In the genomic region with DNA sequence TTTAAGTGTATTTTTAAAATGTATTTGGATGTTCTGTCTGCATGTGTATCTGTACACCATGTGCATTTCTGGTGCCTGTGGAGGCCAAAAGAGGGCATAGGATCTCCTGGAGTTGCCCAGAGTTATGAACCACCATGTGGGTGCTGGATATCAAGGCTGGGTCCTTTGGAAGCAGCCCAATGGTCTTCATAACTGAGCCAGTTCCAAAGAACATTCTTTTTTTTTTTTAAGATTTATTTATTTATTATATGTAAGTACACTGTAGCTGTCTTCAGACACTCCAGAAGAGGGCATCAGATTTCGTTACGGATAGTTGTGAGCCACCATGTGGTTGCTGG, we compare ENCODE assay signal across 12 mouse cellular contexts. TPM values are rescaled to one million over a fixed set of nuclear protein-coding genes. Genes with fewer than 3 reads are reported as not detected.
DNase-seq lines count a peak whose midpoint lies in the region; ATAC-seq and TF ChIP-seq lines count a peak whose summit lies in the region.
"Not testable (repeated sequence)": the region's sequence is repeated elsewhere in the genome, so short reads cannot be mapped to it uniquely, and the experiment has no call there.
"Had no signal": no experiment of that assay in that cellular context is flagged by ENCODE, and none has a peak within 500 bp of the region (broad histone marks: within the 10 kb centered on the region; RNA-seq: fewer than 3 reads in every experiment).

No protein-coding gene starts in this region.

- H3K9ac ChIP-seq in embryonic facial prominence, embryonic 13.5 days; forebrain, embryonic 16.5 days (replicated peaks; ENCODE audit: low read depth, low read length); liver, embryonic 14.5 days (replicated peaks); midbrain, embryonic 15.5 days; stomach, embryonic 14.5 days (replicated peaks; ENCODE audit: low read depth, low read length): not testable (repeated sequence)
- peak overlapping the region; percentile 50; the same call in 1 of the 2 replicates for H3K9ac ChIP-seq in hindbrain, embryonic 12.5 days

- H3K4me1 ChIP-seq in embryonic facial prominence, embryonic 13.5 days; liver, embryonic 14.5 days (replicated peaks; ENCODE audit: control insufficient read depth in 2 of 2, insufficient read depth in 2 of 2, low read length in 1 of 2); stomach, embryonic 14.5 days (ENCODE audit: control insufficient read depth, insufficient read depth, low read length): not testable (repeated sequence)
- peaks cover 16% of the 10 kb centered on the region for H3K4me1 ChIP-seq in forebrain, embryonic 16.5 days (replicated peaks; ENCODE audit: control insufficient read depth, insufficient read depth, low read length)
- H3K4me1 ChIP-seq in hindbrain, embryonic 12.5 days: peaks cover 18% of the 10 kb centered on the region
- H3K4me1 ChIP-seq in midbrain, embryonic 15.5 days: peaks cover 27% of the 10 kb centered on the region

- 74% methylated on average over 2 of the region's 2 CpGs for WGBS in embryonic facial prominence, embryonic 13.5 days
- WGBS in forebrain, embryonic 16.5 days: 69% methylated on average over 2 of the region's 2 CpGs
- WGBS in hindbrain, embryonic 12.5 days: 80% methylated on average over 2 of the region's 2 CpGs
- WGBS in liver, embryonic 14.5 days (ENCODE audit: insufficient replicate concordance): 56% methylated on average over 2 of the region's 2 CpGs
- WGBS in midbrain, embryonic 15.5 days: 88% methylated on average over 2 of the region's 2 CpGs
- 65% methylated on average over 2 of the region's 2 CpGs for WGBS in stomach, embryonic 14.5 days

- H3K36me3 ChIP-seq in embryonic facial prominence, embryonic 13.5 days: peaks cover 21% of the 10 kb centered on the region
- not testable (repeated sequence) for H3K36me3 ChIP-seq in forebrain, embryonic 16.5 days (ENCODE audit: control insufficient read depth, insufficient read depth); liver, embryonic 14.5 days (replicated peaks; ENCODE audit: control insufficient read depth, insufficient read depth, low read depth); midbrain, embryonic 15.5 days (replicated peaks); stomach, embryonic 14.5 days (ENCODE audit: control insufficient read depth, insufficient read depth, low read length)
- peaks cover 18% of the 10 kb centered on the region for H3K36me3 ChIP-seq in hindbrain, embryonic 12.5 days

- H3K4me2 ChIP-seq in embryonic facial prominence, embryonic 13.5 days: peak overlapping the region; percentile 80; the same call in 1 of the 2 replicates
- H3K4me2 ChIP-seq in forebrain, embryonic 16.5 days (ENCODE audit: low read length): peak overlapping the region; percentile 58
- peak overlapping the region; percentile 63 for H3K4me2 ChIP-seq in hindbrain, embryonic 12.5 days (replicated peaks)
- H3K4me2 ChIP-seq in liver, embryonic 14.5 days (ENCODE audit: low read depth): peak overlapping the region; percentile 91
- peak overlapping the region; percentile 69 for H3K4me2 ChIP-seq in midbrain, embryonic 15.5 days
- H3K4me2 ChIP-seq in stomach, embryonic 14.5 days (replicated peaks; ENCODE audit: low read depth, low read length): 0 out of 2 replicates have a peak overlapping the region, but pooled peaks have one; percentile 78

- not testable (repeated sequence) for H3K27ac ChIP-seq in embryonic facial prominence, embryonic 13.5 days; forebrain, embryonic 16.5 days (ENCODE audit: low read length); hindbrain, embryonic 12.5 days; liver, embryonic 14.5 days; stomach, embryonic 14.5 days (ENCODE audit: low read length)
- H3K27ac ChIP-seq in layer of hippocampus, adult 2 months: peak overlapping the region; percentile 43; the same call in 1 of the 2 replicates
- H3K27ac ChIP-seq in midbrain, embryonic 15.5 days: peak overlapping the region; percentile 72

- DNase-seq in layer of hippocampus, adult 2 months (ENCODE audit: low spot score in 2 of 2); liver, embryonic 14.5 days (ENCODE audit: low read depth in 3 of 3, low spot score in 3 of 3): not testable (repeated sequence)

- TF ChIP-seq EP300 in liver, embryonic 14.5 days (IDR thresholded peaks at IDR 0.05; ENCODE audit: low read depth): not testable (repeated sequence)

- not testable (repeated sequence) for H3K9me3 ChIP-seq in embryonic facial prominence, embryonic 13.5 days; forebrain, embryonic 16.5 days (ENCODE audit: control insufficient read depth, low read length); hindbrain, embryonic 12.5 days (replicated peaks); liver, embryonic 14.5 days (ENCODE audit: control insufficient read depth, low read length); midbrain, embryonic 15.5 days; stomach, embryonic 14.5 days (ENCODE audit: control insufficient read depth, low read depth, low read length)

- TF ChIP-seq CTCF in layer of hippocampus, adult 2 months (conservative IDR thresholded peaks at IDR 0.05): peak; percentile 36
- TF ChIP-seq CTCF in liver, embryonic 14.5 days (IDR thresholded peaks at IDR 0.05; ENCODE audit: low read depth): not testable (repeated sequence)

- H3K27me3 ChIP-seq in embryonic facial prominence, embryonic 13.5 days; forebrain, embryonic 16.5 days (replicated peaks; ENCODE audit: control insufficient read depth, insufficient read depth, low read length); hindbrain, embryonic 12.5 days; liver, embryonic 14.5 days (ENCODE audit: control insufficient read depth, insufficient read depth, low read length); midbrain, embryonic 15.5 days (replicated peaks); stomach, embryonic 14.5 days (ENCODE audit: control insufficient read depth, insufficient read depth, low read length): not testable (repeated sequence)

- not testable (repeated sequence) for ATAC-seq in embryonic facial prominence, embryonic 13.5 days (ENCODE audit: insufficient number of reproducible peaks, insufficient read depth, low FRiP score, low TSS enrichment, low read depth); forebrain, embryonic 16.5 days; hindbrain, embryonic 12.5 days (ENCODE audit: low FRiP score); liver, embryonic 14.5 days (ENCODE audit: insufficient read depth); midbrain, embryonic 15.5 days (replicated peaks); stomach, embryonic 14.5 days (ENCODE audit: insufficient number of reproducible peaks, insufficient read depth, low FRiP score, low read depth)

- not testable (repeated sequence) for H3K4me3 ChIP-seq in embryonic facial prominence, embryonic 13.5 days; liver, embryonic 14.5 days (ENCODE audit: insufficient read depth in 1 of 2, low read depth in 2 of 2, low read length in 2 of 2); stomach, embryonic 14.5 days (ENCODE audit: low read depth, low read length)
- H3K4me3 ChIP-seq in forebrain, embryonic 16.5 days (replicated peaks; ENCODE audit: low read length): peak overlapping the region; percentile 94
- peak overlapping the region; percentile 86 for H3K4me3 ChIP-seq in hindbrain, embryonic 12.5 days
- peak overlapping the region; percentile 99 for H3K4me3 ChIP-seq in layer of hippocampus, adult 2 months
- H3K4me3 ChIP-seq in midbrain, embryonic 15.5 days: peak overlapping the region; percentile 94

RNA-seq across cellular contexts. Expression of a gene that starts 0.8 kb away (rescaled TPM):
- polyA plus RNA-seq in embryonic facial prominence, embryonic 13.5 days (2015; fragmentation: Nextera tagmentation; extraction: Ambion mirVana): 90.2 and 95.6 TPM in 2 replicates
- 151 and 156 TPM in 2 replicates for polyA plus RNA-seq in forebrain, embryonic 16.5 days (2015; fragmentation: Nextera tagmentation; extraction: Ambion mirVana)
- 203 and 212 TPM in 2 replicates for polyA plus RNA-seq in hindbrain, embryonic 12.5 days (2016; fragmentation: Nextera tagmentation; extraction: Ambion mirVana)
- 100 to 1,000 TPM; 310 to 345 TPM for total RNA-seq in layer of hippocampus, adult 2 months (2021)
- 4.0 and 4.3 TPM in 2 replicates for polyA plus RNA-seq in liver, embryonic 14.5 days (2012; rRNA removed)
- 6.6 and 7.4 TPM in 2 replicates for polyA plus RNA-seq in liver, embryonic 14.5 days (2014; fragmentation: Nextera tagmentation; extraction: Ambion mirVana)
- 242 and 257 TPM in 2 replicates for polyA plus RNA-seq in midbrain, embryonic 15.5 days (2015; fragmentation: Nextera tagmentation; extraction: Ambion mirVana)
- 54.3 and 57.3 TPM in 2 replicates for polyA plus RNA-seq in stomach, embryonic 14.5 days (2014; fragmentation: Nextera tagmentation; extraction: Ambion mirVana)

RNA-seq across cellular contexts. Expression of a gene that starts 13.7 kb away (rescaled TPM):
- 54.1 and 65.1 TPM in 2 replicates for polyA plus RNA-seq in embryonic facial prominence, embryonic 13.5 days (2015; fragmentation: Nextera tagmentation; extraction: Ambion mirVana)
- polyA plus RNA-seq in forebrain, embryonic 16.5 days (2015; fragmentation: Nextera tagmentation; extraction: Ambion mirVana): 22.9 and 33.2 TPM in 2 replicates
- 48.1 and 49.4 TPM in 2 replicates for polyA plus RNA-seq in hindbrain, embryonic 12.5 days (2016; fragmentation: Nextera tagmentation; extraction: Ambion mirVana)
- total RNA-seq in layer of hippocampus, adult 2 months (2021): 10 to 100 TPM; 10.6 to 12.3 TPM
- 0.57 and 0.79 TPM in 2 replicates for polyA plus RNA-seq in liver, embryonic 14.5 days (2012; rRNA removed)
- 0.85 and 1.0 TPM in 2 replicates for polyA plus RNA-seq in liver, embryonic 14.5 days (2014; fragmentation: Nextera tagmentation; extraction: Ambion mirVana)
- 90.1 and 90.2 TPM in 2 replicates for polyA plus RNA-seq in midbrain, embryonic 15.5 days (2015; fragmentation: Nextera tagmentation; extraction: Ambion mirVana)
- polyA plus RNA-seq in stomach, embryonic 14.5 days (2014; fragmentation: Nextera tagmentation; extraction: Ambion mirVana): 29.0 and 31.0 TPM in 2 replicates
- total RNA-seq: G1E had no signal
- polyA plus RNA-seq: G1E had no signal

RNA-seq across cellular contexts. Expression of a gene that starts 18.1 kb away (rescaled TPM):
- 616 and 642 TPM in 2 replicates for polyA plus RNA-seq in embryonic facial prominence, embryonic 13.5 days (2015; fragmentation: Nextera tagmentation; extraction: Ambion mirVana)
- polyA plus RNA-seq in forebrain, embryonic 16.5 days (2015; fragmentation: Nextera tagmentation; extraction: Ambion mirVana): 435 and 505 TPM in 2 replicates
- 670 and 682 TPM in 2 replicates for polyA plus RNA-seq in hindbrain, embryonic 12.5 days (2016; fragmentation: Nextera tagmentation; extraction: Ambion mirVana)
- total RNA-seq in layer of hippocampus, adult 2 months (2021): 100 to 1,000 TPM; 613 to 663 TPM
- 136 and 152 TPM in 2 replicates for polyA plus RNA-seq in liver, embryonic 14.5 days (2012; rRNA removed)
- polyA plus RNA-seq in liver, embryonic 14.5 days (2014; fragmentation: Nextera tagmentation; extraction: Ambion mirVana): 107 and 120 TPM in 2 replicates
- 552 and 579 TPM in 2 replicates for polyA plus RNA-seq in midbrain, embryonic 15.5 days (2015; fragmentation: Nextera tagmentation; extraction: Ambion mirVana)
- 513 and 521 TPM in 2 replicates for polyA plus RNA-seq in stomach, embryonic 14.5 days (2014; fragmentation: Nextera tagmentation; extraction: Ambion mirVana)

RNA-seq across cellular contexts. Expression of a gene that starts 26.6 kb away (rescaled TPM):
- polyA plus RNA-seq in embryonic facial prominence, embryonic 13.5 days (2015; fragmentation: Nextera tagmentation; extraction: Ambion mirVana): 31.7 and 42.3 TPM in 2 replicates
- 0.41 and 1.0 TPM in 2 replicates for polyA plus RNA-seq in forebrain, embryonic 16.5 days (2015; fragmentation: Nextera tagmentation; extraction: Ambion mirVana)
- polyA plus RNA-seq in hindbrain, embryonic 12.5 days (2016; fragmentation: Nextera tagmentation; extraction: Ambion mirVana): 2.9 and 5.7 TPM in 2 replicates
- total RNA-seq in layer of hippocampus, adult 2 months (2021): under 1 TPM; 0.23 to 0.32 TPM
- polyA plus RNA-seq in liver, embryonic 14.5 days (2012; rRNA removed): 0.02 and 0.03 TPM in 2 replicates
- polyA plus RNA-seq in liver, embryonic 14.5 days (2014; fragmentation: Nextera tagmentation; extraction: Ambion mirVana): not detected in 2 replicates
- polyA plus RNA-seq in midbrain, embryonic 15.5 days (2015; fragmentation: Nextera tagmentation; extraction: Ambion mirVana): 1.4 and 1.5 TPM in 2 replicates
- 0.45 and 0.69 TPM in 2 replicates for polyA plus RNA-seq in stomach, embryonic 14.5 days (2014; fragmentation: Nextera tagmentation; extraction: Ambion mirVana)
- total RNA-seq: adrenal gland, postnatal 36 days; gastrocnemius, postnatal 25 days; heart, postnatal 14 days had no signal
- polyA plus RNA-seq: liver, embryonic 15.5 days had no signal

RNA-seq across cellular contexts. Expression of a gene that starts 31.5 kb away (rescaled TPM):
- polyA plus RNA-seq in embryonic facial prominence, embryonic 13.5 days (2015; fragmentation: Nextera tagmentation; extraction: Ambion mirVana): 12.4 and 12.5 TPM in 2 replicates
- polyA plus RNA-seq in forebrain, embryonic 16.5 days (2015; fragmentation: Nextera tagmentation; extraction: Ambion mirVana): 40.8 and 45.6 TPM in 2 replicates
- polyA plus RNA-seq in hindbrain, embryonic 12.5 days (2016; fragmentation: Nextera tagmentation; extraction: Ambion mirVana): 40.3 and 41.6 TPM in 2 replicates
- 10 to 100 TPM; 46.2 to 48.3 TPM for total RNA-seq in layer of hippocampus, adult 2 months (2021)
- 3.6 and 5.7 TPM in 2 replicates for polyA plus RNA-seq in liver, embryonic 14.5 days (2012; rRNA removed)
- polyA plus RNA-seq in liver, embryonic 14.5 days (2014; fragmentation: Nextera tagmentation; extraction: Ambion mirVana): 6.4 and 7.2 TPM in 2 replicates
- polyA plus RNA-seq in midbrain, embryonic 15.5 days (2015; fragmentation: Nextera tagmentation; extraction: Ambion mirVana): 70.9 and 72.6 TPM in 2 replicates
- 24.7 and 25.2 TPM in 2 replicates for polyA plus RNA-seq in stomach, embryonic 14.5 days (2014; fragmentation: Nextera tagmentation; extraction: Ambion mirVana)

Comparison
In these comparisons a context has a peak if more than half of its experiments do, and no peak if none do; other contexts are left out.
1. RNA of a gene that starts 13.7 kb away (polyA plus RNA-seq): 90.1 to 90.2 TPM in midbrain, embryonic 15.5 days, 54.1 to 65.1 TPM in embryonic facial prominence, embryonic 13.5 days, 48.1 to 49.4 TPM in hindbrain, embryonic 12.5 days, 22.9 to 33.2 TPM in forebrain, embryonic 16.5 days and 29.0 to 31.0 TPM in stomach, embryonic 14.5 days; 0.57 to 1.0 TPM in liver, embryonic 14.5 days; every median in the first group is over 10 times any median in the second.
2. Peak in every context shown above with its lines, with median percentiles within 50 percentile points of each other: H3K4me2 ChIP-seq.